Mouse (Mus musculus) liver, adult 2 months (tissue): ENCODE data around the gene Eps8.

Experiments
- CTCF ChIP-seq: fragments of 200-500 bp; IDR thresholded peaks from 2 replicates; pipeline ENCODE4 v1.5.1; 2011; ENCODE audit warnings: low read depth, low read length, control low read depth
- POLR2A ChIP-seq: fragments of 200-500 bp; IDR thresholded peaks from 2 replicates; pipeline ENCODE4 v1.6.1; 2011; ENCODE audit warnings: low read length, control low read depth; ENCODE audit not compliant: insufficient read depth; ENCODE audit errors: extremely low read depth

GRCm38 (mm10) chr6:137494801-137495200, 159.9 kb downstream of the Eps8 start:
- TF ChIP-seq CTCF (no peak), POLR2A (no peak)
